Mouse (Mus musculus): Measurements from ENCODE around the gene Piga.

The Piga gene

GRCm38 (mm10) chrX:164419471-164419939, at the start of gene Piga:
TSS of gene Piga (plus strand) at chrX:164419787.
- no peak for TF ChIP-seq GATA4 (IDR thresholded peaks at IDR 0.05; ENCODE audit: insufficient replicate concordance, low read length)

GRCm38 (mm10) chrX:164370576-164370975, 49.0 kb upstream of the Piga start:
- no peak for TF ChIP-seq GATA4 (IDR thresholded peaks at IDR 0.05; ENCODE audit: insufficient replicate concordance, low read length)

GRCm38 (mm10) chrX:164373081-164373480, 46.5 kb upstream of the Piga start, which contains the start of gene Vegfd:
TSS of gene Vegfd (plus strand) at chrX:164373378.
- no peak for TF ChIP-seq GATA4 (IDR thresholded peaks at IDR 0.05; ENCODE audit: insufficient replicate concordance, low read length)

- no peak for TF ChIP-seq GATA4 (IDR thresholded peaks at IDR 0.05; ENCODE audit: insufficient replicate concordance, low read length)
Observed at GRCm38 (mm10) chrX:164374586-164374985, 45.0 kb upstream of the Piga start.

GRCm38 (mm10) chrX:164379721-164380120, 39.9 kb upstream of the Piga start:
- TF ChIP-seq GATA4 (IDR thresholded peaks at IDR 0.05; ENCODE audit: insufficient replicate concordance, low read length) = no peak

- no peak for TF ChIP-seq GATA4 (IDR thresholded peaks at IDR 0.05; ENCODE audit: insufficient replicate concordance, low read length)
Observed at GRCm38 (mm10) chrX:164381618-164382408, 37.8 kb upstream of the Piga start.

- no peak for TF ChIP-seq GATA4 (IDR thresholded peaks at IDR 0.05; ENCODE audit: insufficient replicate concordance, low read length)
Observed at GRCm38 (mm10) chrX:164394091-164394490, 25.5 kb upstream of the Piga start.

- no peak for TF ChIP-seq GATA4 (IDR thresholded peaks at IDR 0.05; ENCODE audit: insufficient replicate concordance, low read length)
Observed at GRCm38 (mm10) chrX:164398456-164398855, 21.1 kb upstream of the Piga start.

GRCm38 (mm10) chrX:164405080-164405649, 14.4 kb upstream of the Piga start:
- no peak for TF ChIP-seq GATA4 (IDR thresholded peaks at IDR 0.05; ENCODE audit: insufficient replicate concordance, low read length)

GRCm38 (mm10) chrX:164406133-164407022, 13.2 kb upstream of the Piga start:
- no peak for TF ChIP-seq GATA4 (IDR thresholded peaks at IDR 0.05; ENCODE audit: insufficient replicate concordance, low read length)

GRCm38 (mm10) chrX:164408301-164408927, 11.2 kb upstream of the Piga start:
- no peak for TF ChIP-seq GATA4 (IDR thresholded peaks at IDR 0.05; ENCODE audit: insufficient replicate concordance, low read length)

- no peak for TF ChIP-seq GATA4 (IDR thresholded peaks at IDR 0.05; ENCODE audit: insufficient replicate concordance, low read length)
Observed at GRCm38 (mm10) chrX:164410562-164410961, 9.0 kb upstream of the Piga start.

GRCm38 (mm10) chrX:164416803-164417202, 2.8 kb upstream of the Piga start:
- TF ChIP-seq GATA4 (IDR thresholded peaks at IDR 0.05; ENCODE audit: insufficient replicate concordance, low read length) = no peak

- TF ChIP-seq GATA4 (IDR thresholded peaks at IDR 0.05; ENCODE audit: insufficient replicate concordance, low read length) = no peak
Observed at GRCm38 (mm10) chrX:164418008-164418407, 1.6 kb upstream of the Piga start.

GRCm38 (mm10) chrX:164419955-164420354, 368 bp downstream of the Piga start:
- no peak for TF ChIP-seq GATA4 (IDR thresholded peaks at IDR 0.05; ENCODE audit: insufficient replicate concordance, low read length)
